Comparison of ENCODE assay signal across 8 mouse cellular contexts in the genomic region with DNA sequence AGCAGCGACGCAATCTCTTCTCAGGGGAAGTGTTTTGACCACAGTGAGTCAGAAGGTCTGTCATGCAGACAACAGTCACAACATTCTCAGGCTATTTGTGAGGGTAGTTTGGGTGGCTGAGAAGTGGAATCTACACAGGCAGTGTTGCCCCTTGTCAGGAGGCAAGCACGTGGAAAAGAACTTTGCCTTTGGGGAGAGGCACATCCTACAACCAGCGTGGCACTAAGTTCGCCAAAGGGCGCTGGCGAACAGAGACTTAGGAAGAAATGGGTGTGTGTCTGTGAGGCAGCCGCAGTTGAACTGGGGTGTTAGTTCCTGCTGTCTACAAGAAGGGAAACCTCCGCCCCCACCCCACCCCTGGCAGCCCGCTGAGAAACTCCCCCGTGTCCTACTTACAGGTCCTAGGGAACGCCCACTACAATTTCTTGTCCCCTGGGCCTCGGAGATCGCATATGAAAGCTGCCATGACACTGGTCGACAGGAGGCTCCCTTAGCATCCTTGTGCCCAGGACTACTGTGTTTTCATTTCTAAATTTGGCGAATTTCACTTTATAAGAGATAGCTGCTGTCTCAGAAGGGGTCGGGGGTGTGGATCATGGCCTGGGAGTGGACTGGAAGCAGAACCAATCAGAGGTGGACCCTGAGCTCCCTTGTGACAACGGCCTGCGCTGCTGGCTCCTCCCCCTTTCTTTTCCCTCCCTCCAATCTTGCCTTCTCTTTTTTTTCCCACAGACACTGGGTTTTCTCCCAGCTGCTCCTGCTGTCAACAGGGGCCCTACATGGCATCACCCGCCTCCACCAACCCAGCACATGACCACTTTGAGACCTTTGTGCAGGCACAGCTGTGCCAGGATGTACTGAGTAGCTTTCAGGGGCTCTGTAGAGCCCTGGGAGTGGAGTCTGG. TPM values are rescaled to one million over a fixed set of nuclear protein-coding genes. Genes with fewer than 3 reads are reported as not detected.
DNase-seq lines count a peak whose midpoint lies in the region; ATAC-seq and TF ChIP-seq lines count a peak whose summit lies in the region.

No protein-coding gene starts in this region.

- peak; percentile 68 for DNase-seq in G1E (ENCODE audit: low spot score)
- DNase-seq in gastrocnemius, adult 2 months: peak; percentile 84
- peak; percentile 43 to 58 for DNase-seq in left cerebral cortex, adult 9 months (ENCODE audit: low spot score in 2 of 2)
- DNase-seq in right cerebral cortex, postnatal 14 days: peak; percentile 44
- no peak for DNase-seq in cerebellum, adult 8-10 months

- peaks cover 97% of the 10 kb centered on the region for H3K4me1 ChIP-seq in G1E (ENCODE audit: insufficient read depth, low read depth, low read length)
- H3K4me1 ChIP-seq in brown adipose tissue, adult 24 weeks (ENCODE audit: control insufficient read depth, insufficient read depth, insufficient read length, low read length): peaks cover 5% of the 10 kb centered on the region
- peaks cover 19% of the 10 kb centered on the region for H3K4me1 ChIP-seq in hindbrain, embryonic 16.5 days (ENCODE audit: control insufficient read depth, insufficient read depth, low read depth, low read length)

- H3K36me3 ChIP-seq in G1E (replicated peaks): peaks cover 49% of the 10 kb centered on the region
- H3K36me3 ChIP-seq in hindbrain, embryonic 16.5 days (ENCODE audit: control insufficient read depth, insufficient read depth, low read length): no peaks in the 10 kb centered on the region
- peaks cover 31% of the 10 kb centered on the region; the same call in 1 of the 2 replicates for H3K36me3 ChIP-seq in macrophage (ENCODE audit: inconsistent target)

- H3K4me3 ChIP-seq in G1E (ENCODE audit: low read depth, low read length) (peak overlapping the region; percentile 77), macrophage (ENCODE audit: inconsistent target) (peak overlapping the region; percentile 78)
- H3K4me3 ChIP-seq in brown adipose tissue, adult 24 weeks (ENCODE audit: insufficient read depth, low read depth, low read length): peak overlapping the region; percentile 57
- H3K4me3 ChIP-seq in gastrocnemius, adult 2 months: peak overlapping the region; percentile 84
- H3K4me3 ChIP-seq in hindbrain, embryonic 16.5 days (ENCODE audit: low read length): peak overlapping the region; percentile 52

- peak overlapping the region; percentile 68 for H3K9ac ChIP-seq in hindbrain, embryonic 16.5 days (ENCODE audit: low read depth, low read length)

- peak overlapping the region; percentile 71 for H3K27ac ChIP-seq in brown adipose tissue, adult 24 weeks (replicated peaks; ENCODE audit: low read depth, low read length)
- peak overlapping the region; percentile 89 for H3K27ac ChIP-seq in gastrocnemius, adult 2 months
- H3K27ac ChIP-seq in hindbrain, embryonic 16.5 days (ENCODE audit: low read depth, low read length): peak overlapping the region; percentile 80
- peak overlapping the region; percentile 80 for H3K27ac ChIP-seq in macrophage

- H3K27me3 ChIP-seq in G1E (ENCODE audit: insufficient read depth, low read length): no peaks in the 10 kb centered on the region
- H3K27me3 ChIP-seq in hindbrain, embryonic 16.5 days (replicated peaks; ENCODE audit: control insufficient read depth, insufficient read depth, low read length): no peaks in the 10 kb centered on the region

- H3K4me2 ChIP-seq in hindbrain, embryonic 16.5 days (ENCODE audit: low read length): peak overlapping the region; percentile 98

- WGBS in hindbrain, embryonic 16.5 days: 2% methylated on average over 20 of the region's 20 CpGs
- 4% methylated on average over 20 of the region's 20 CpGs for WGBS in macrophage (ENCODE audit: missing documents)

- H3K9me3 ChIP-seq in G1E (replicated peaks): no peaks in the 10 kb centered on the region
- H3K9me3 ChIP-seq in hindbrain, embryonic 16.5 days (ENCODE audit: control insufficient read depth, low read length): no peaks in the 10 kb centered on the region

- peaks cover 17% of the 10 kb centered on the region; the same call in 1 of the 2 replicates for H3K79me2 ChIP-seq in macrophage (ENCODE audit: inconsistent target)

- intact Hi-C loops in gastrocnemius, adult 2 months (cut with DNase I): no loop called here

- no peak for TF ChIP-seq CTCF in G1E (IDR thresholded peaks at IDR 0.05; ENCODE audit: low read depth, low read length)
- no peak for TF ChIP-seq CTCF in gastrocnemius, adult 2 months (IDR thresholded peaks at IDR 0.05)

- no peak; the same call in 1 of the 2 replicates for ATAC-seq in G1E (ENCODE audit: extremely low read depth, insufficient number of reproducible peaks, low FRiP score, poor library complexity, severe bottlenecking)
- peak; percentile 78 for ATAC-seq in hindbrain, embryonic 16.5 days

RNA-seq across cellular contexts. Expression of gene Mical1, which starts 1.4 kb away (rescaled TPM):
- total RNA-seq in G1E (2014; fragmentation: Nextera tagmentation) (29.6 and 34.6 TPM in 2 replicates), G1E (2017) (24.9 and 26.7 TPM in 2 replicates)
- polyA plus RNA-seq in G1E (2012) (38.7 and 48.6 TPM in 2 replicates), macrophage (2018) (19.5 to 33.8 TPM (median 31.3 TPM) in 3 replicates)
- 2.8 and 4.8 TPM in 2 replicates for polyA plus RNA-seq in brown adipose tissue, adult 24 weeks (2012; ENCODE audit: insufficient read depth, insufficient read length, missing spikeins)
- 1 to 10 TPM; 5.9 to 6.9 TPM for total RNA-seq in gastrocnemius, adult 2 months (2021)
- polyA plus RNA-seq in hindbrain, embryonic 16.5 days (2015; fragmentation: Nextera tagmentation; extraction: Ambion mirVana): 25.9 and 31.0 TPM in 2 replicates
- total RNA-seq in macrophage (2018; cell fraction: chromatin; rRNA removed): 100 to 1,000 TPM in 8 of 26 experiments, 10 to 100 TPM in 17, 1 to 10 TPM in 1; 7.5 to 233 (median 40.5) TPM
- 10 to 100 TPM in 15 of 26 experiments, 1 to 10 TPM in 11; 7.0 to 54.9 (median 20.1) TPM for total RNA-seq in macrophage (2018; cell fraction: cytosol; rRNA removed)
- total RNA-seq in macrophage (2018; cell fraction: nucleus; rRNA removed): 100 to 1,000 TPM in 6 of 26 experiments, 10 to 100 TPM in 19, 1 to 10 TPM in 1; 6.0 to 163 (median 23.2) TPM

RNA-seq across cellular contexts. Expression of gene Smpd2, which starts 12.6 kb away (rescaled TPM):
- 12.6 and 13.6 TPM in 2 replicates for total RNA-seq in G1E (2014; fragmentation: Nextera tagmentation)
- 6.6 and 9.1 TPM in 2 replicates for total RNA-seq in G1E (2017)
- polyA plus RNA-seq in G1E (2012): 12.2 and 12.9 TPM in 2 replicates
- 9.2 and 12.3 TPM in 2 replicates for polyA plus RNA-seq in brown adipose tissue, adult 24 weeks (2012; ENCODE audit: insufficient read depth, insufficient read length, missing spikeins)
- 10 to 100 TPM; 11.1 TPM for total RNA-seq in gastrocnemius, adult 2 months (2021)
- polyA plus RNA-seq in hindbrain, embryonic 16.5 days (2015; fragmentation: Nextera tagmentation; extraction: Ambion mirVana): 46.5 and 52.9 TPM in 2 replicates
- total RNA-seq in macrophage (2018; cell fraction: chromatin; rRNA removed): 10 to 100 TPM in 20 of 26 experiments, 1 to 10 TPM in 6; 3.5 to 67.7 (median 19.5) TPM
- total RNA-seq in macrophage (2018; cell fraction: cytosol; rRNA removed): 10 to 100 TPM in 13 of 26 experiments, 1 to 10 TPM in 13; 5.1 to 18.5 (median 10.0) TPM
- total RNA-seq in macrophage (2018; cell fraction: nucleus; rRNA removed): 10 to 100 TPM in 18 of 26 experiments, 1 to 10 TPM in 8; 4.3 to 52.9 (median 18.6) TPM
- 10.3 to 23.3 TPM (median 12.1 TPM) in 3 replicates for polyA plus RNA-seq in macrophage (2018)

RNA-seq across cellular contexts. Expression of gene Ppil6, which starts 12.7 kb away (rescaled TPM):
- total RNA-seq in G1E (2014; fragmentation: Nextera tagmentation) (not detected in 2 replicates), G1E (2017) (0.16 and 0.29 TPM in 2 replicates)
- polyA plus RNA-seq in G1E (2012) (0.12 and 0.14 TPM in 2 replicates), macrophage (2018) (0.22 TPM in 1 of 3 replicates, not detected in the others)
- polyA plus RNA-seq in brown adipose tissue, adult 24 weeks (2012; ENCODE audit: insufficient read depth, insufficient read length, missing spikeins): 0.99 TPM in 1 of 2 replicates, not detected in the other
- total RNA-seq in gastrocnemius, adult 2 months (2021): not detected
- 4.5 and 5.3 TPM in 2 replicates for polyA plus RNA-seq in hindbrain, embryonic 16.5 days (2015; fragmentation: Nextera tagmentation; extraction: Ambion mirVana)
- 1 to 10 TPM in 10 of 26 experiments, not detected in 16; 1.2 to 4.2 (median 2.4) TPM for total RNA-seq in macrophage (2018; cell fraction: chromatin; rRNA removed)
- total RNA-seq in macrophage (2018; cell fraction: cytosol; rRNA removed): under 1 TPM in 8 of 26 experiments, not detected in 18; 0.10 to 0.41 (median 0.20) TPM
- 1 to 10 TPM in 7 of 26 experiments, under 1 TPM in 1, not detected in 18; 0.89 to 1.7 (median 1.1) TPM for total RNA-seq in macrophage (2018; cell fraction: nucleus; rRNA removed)

RNA-seq across cellular contexts. Expression of gene Zbtb24, which starts 27.3 kb away (rescaled TPM):
- total RNA-seq in G1E (2014; fragmentation: Nextera tagmentation) (19.0 and 28.5 TPM in 2 replicates), G1E (2017) (31.9 and 34.0 TPM in 2 replicates)
- polyA plus RNA-seq in G1E (2012) (13.7 and 14.0 TPM in 2 replicates), macrophage (2018) (8.6 to 9.8 TPM (median 9.4 TPM) in 3 replicates)
- 4.7 and 6.0 TPM in 2 replicates for polyA plus RNA-seq in brown adipose tissue, adult 24 weeks (2012; ENCODE audit: insufficient read depth, insufficient read length, missing spikeins)
- total RNA-seq in gastrocnemius, adult 2 months (2021): 1 to 10 TPM; 4.6 to 6.1 TPM
- 16.9 and 18.2 TPM in 2 replicates for polyA plus RNA-seq in hindbrain, embryonic 16.5 days (2015; fragmentation: Nextera tagmentation; extraction: Ambion mirVana)
- 10 to 100 TPM; 16.1 to 68.9 (median 32.0) TPM for total RNA-seq in macrophage (2018; cell fraction: chromatin; rRNA removed)
- 10 to 100 TPM in 5 of 26 experiments, 1 to 10 TPM in 21; 5.3 to 11.9 (median 8.1) TPM for total RNA-seq in macrophage (2018; cell fraction: cytosol; rRNA removed)
- total RNA-seq in macrophage (2018; cell fraction: nucleus; rRNA removed): 10 to 100 TPM; 11.1 to 46.4 (median 18.2) TPM

RNA-seq across cellular contexts. Expression of gene Cd164, which starts 41.7 kb away (rescaled TPM):
- total RNA-seq in G1E (2014; fragmentation: Nextera tagmentation) (127 and 140 TPM in 2 replicates), G1E (2017) (90.8 and 106 TPM in 2 replicates)
- polyA plus RNA-seq in G1E (2012) (156 and 183 TPM in 2 replicates), macrophage (2018) (204 to 235 TPM (median 225 TPM) in 3 replicates)
- polyA plus RNA-seq in brown adipose tissue, adult 24 weeks (2012; ENCODE audit: insufficient read depth, insufficient read length, missing spikeins): 172 and 177 TPM in 2 replicates
- 100 to 1,000 TPM; 133 to 157 TPM for total RNA-seq in gastrocnemius, adult 2 months (2021)
- 57.2 and 62.9 TPM in 2 replicates for polyA plus RNA-seq in hindbrain, embryonic 16.5 days (2015; fragmentation: Nextera tagmentation; extraction: Ambion mirVana)
- total RNA-seq in macrophage (2018; cell fraction: chromatin; rRNA removed): 100 to 1,000 TPM in 13 of 26 experiments, 10 to 100 TPM in 13; 29.9 to 322 (median 102) TPM
- total RNA-seq in macrophage (2018; cell fraction: cytosol; rRNA removed): 100 to 1,000 TPM; 163 to 271 (median 202) TPM
- total RNA-seq in macrophage (2018; cell fraction: nucleus; rRNA removed): 100 to 1,000 TPM in 25 of 26 experiments, 10 to 100 TPM in 1; 93.8 to 340 (median 200) TPM
